Mouse (Mus musculus) urinary bladder, adult 2 months (tissue): ENCODE results near the gene Odf2l. TPM values are rescaled to one million over a fixed set of nuclear protein-coding genes. Genes with fewer than 3 reads are reported as not detected.

ENCODE experiments used
- DNase-seq: peaks from one replicate; pipeline ENCODE4 v3.0.0; 2022; ENCODE audit warnings: low spot score
- polyA plus RNA-seq: library from polyadenylated mRNA; depleted of rRNA; stranded (reverse); fragments of >200 nt; gene quantifications from 2 replicates; pipeline ENCODE4 v1.2.3, GENCODE M21; 2012

Gene Odf2l
- polyA plus RNA-seq, 1 experiment: 20.4 TPM

DNA sequence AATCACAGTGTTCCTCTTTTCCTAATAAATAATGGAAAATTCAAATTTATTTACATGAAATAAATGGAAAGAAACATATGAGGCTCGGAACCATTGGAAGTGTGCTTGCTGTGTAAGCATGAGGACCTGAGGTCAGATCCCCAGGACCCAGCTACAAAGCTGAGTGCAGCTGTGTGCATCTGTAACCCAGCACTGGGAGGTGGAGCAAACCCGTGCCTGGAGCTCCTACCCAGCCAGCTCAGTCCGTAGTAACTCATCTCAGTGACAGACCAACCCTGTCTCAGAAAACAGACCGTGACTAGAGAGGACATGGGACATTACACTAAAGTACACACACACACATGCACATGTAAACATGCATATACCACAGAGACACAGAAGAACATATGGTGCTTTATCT, 21.8 kb downstream of the Odf2l start:
- no peak for DNase-seq

DNA sequence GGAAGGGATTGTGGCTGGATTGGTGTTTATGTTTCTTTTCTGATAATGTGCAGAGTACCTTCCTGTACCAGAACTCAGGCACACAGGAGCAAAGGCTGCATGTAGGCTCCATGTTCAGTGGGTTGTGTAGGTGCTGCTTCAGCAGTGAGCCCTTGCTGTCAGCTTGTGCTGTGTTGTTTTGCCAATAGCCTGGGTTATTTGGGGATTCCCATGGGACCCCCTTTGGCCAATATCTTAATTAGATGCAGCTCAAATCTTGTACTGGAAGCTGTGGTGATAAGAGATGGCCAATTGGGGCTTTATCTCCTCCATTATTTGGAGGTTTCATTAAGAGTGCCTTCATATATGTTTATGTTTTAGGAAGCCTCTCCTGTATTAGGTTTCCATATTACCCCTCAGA, 24.5 kb downstream of the Odf2l start:
- no peak for DNase-seq

DNA sequence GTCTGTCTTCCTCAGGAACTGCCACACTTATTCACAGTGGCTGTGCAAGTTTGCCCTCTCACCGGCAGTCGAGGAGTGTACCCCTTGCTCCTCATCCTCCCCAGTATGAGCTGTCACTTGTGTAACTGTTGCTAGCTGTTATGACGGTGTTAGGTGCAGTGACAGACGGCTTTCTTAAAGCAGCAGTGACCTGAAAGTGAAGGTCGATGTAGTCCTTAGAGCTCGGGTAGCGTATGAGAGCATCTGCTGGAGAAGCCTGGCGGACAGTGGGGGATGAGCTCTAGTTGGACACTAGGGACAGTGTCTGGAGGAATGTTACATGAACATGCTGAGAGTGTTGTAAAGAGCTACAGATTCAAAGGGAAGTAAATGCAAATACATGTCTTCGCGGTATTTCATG, 25.5 kb downstream of the Odf2l start:
- no peak for DNase-seq

DNA sequence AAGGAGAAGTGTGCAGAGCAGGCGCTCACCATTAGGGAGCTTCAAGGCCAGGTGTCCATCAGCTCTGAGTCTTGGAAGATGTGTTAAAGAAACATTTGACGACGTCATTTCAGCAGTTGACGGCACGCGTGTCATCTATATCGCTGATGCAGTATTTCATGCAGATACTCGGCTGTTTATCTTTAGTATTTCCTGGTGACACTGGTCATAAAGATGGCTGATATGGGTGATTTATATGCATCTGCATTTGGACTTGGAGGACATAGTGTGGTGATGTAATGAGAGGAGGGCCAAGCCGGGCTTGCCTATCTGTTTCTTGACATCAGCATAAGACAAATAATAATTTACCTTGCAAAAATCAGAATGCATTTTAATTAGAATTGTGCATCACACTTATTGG, 28.5 kb downstream of the Odf2l start:
- DNase-seq: no peak

DNA sequence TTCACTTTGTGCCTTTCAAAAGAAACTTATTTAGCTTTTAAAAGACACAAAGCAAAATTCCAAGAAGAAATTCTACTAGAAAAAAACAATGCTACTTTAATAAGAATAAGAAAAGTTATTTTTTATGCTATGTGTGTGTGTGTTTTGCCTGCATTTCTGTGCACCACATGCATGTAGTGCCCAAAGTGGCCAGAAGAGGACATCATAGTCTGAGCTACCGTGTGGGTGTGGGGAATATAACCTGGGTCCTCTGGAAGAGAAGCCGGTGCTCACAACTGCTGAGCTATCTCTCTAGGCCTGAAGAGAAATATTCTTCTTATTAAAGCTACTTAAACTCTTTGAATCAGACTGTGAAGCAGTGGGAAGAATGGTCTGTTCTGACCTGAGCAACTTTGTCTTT, 29.1 kb downstream of the Odf2l start:
- DNase-seq: no peak

DNA sequence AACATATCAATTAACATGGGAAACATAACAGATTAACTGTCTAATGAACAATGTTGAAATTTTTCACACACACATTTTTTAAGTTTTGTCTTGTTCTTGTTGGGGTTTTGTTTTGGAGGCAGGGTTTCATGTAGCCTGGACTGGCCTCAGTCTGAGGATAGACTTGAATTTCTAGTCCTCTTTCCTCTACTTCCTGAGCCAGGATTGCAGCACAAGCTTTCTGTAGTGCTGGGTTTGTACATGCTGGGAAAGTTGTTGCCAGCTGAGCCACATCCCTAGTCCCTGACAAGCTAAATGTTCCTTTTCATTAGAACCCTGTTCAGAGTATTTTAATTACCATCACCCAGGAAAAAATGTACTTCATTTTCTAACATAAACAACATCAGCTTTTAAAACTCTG, 29.6 kb downstream of the Odf2l start:
- no peak for DNase-seq

DNA sequence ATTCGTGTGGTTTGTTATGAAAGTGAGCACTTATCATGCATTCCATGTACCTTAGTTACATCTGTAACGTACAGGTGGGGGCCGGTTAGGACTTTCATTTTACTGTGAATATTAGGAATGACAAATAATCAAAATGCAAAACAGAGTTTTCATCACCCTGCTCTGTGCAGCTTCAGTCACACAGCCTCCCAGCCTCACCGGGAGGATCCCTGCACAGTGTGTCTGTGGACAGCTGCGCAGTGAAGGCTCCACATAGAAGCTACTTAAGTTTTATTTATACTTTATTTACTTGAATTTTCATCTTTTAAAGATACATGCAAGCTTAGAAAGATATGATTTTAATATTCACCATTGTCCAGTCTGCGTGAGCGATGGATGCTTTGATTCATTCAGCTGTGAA, 32.7 kb downstream of the Odf2l start:
- DNase-seq: no peak

DNA sequence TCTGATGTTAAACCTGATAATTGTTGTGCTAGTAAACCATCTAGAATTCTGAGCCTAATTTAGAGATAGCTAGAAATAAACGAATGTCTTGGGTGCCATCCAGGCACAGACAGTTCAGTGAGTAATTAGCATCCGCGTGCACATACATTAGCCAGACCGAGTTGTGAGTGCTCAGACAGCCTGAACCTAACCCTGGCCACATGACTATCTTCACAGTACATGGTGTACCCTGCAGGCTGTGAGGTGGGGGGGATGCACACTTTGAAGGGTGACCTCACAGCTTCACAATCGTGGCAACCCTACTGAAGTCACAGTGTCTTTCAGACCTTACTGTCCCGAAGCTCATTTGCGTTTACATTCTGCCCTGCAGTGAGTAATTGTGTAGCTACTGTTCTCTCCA, 33.5 kb downstream of the Odf2l start:
- DNase-seq: no peak

DNA sequence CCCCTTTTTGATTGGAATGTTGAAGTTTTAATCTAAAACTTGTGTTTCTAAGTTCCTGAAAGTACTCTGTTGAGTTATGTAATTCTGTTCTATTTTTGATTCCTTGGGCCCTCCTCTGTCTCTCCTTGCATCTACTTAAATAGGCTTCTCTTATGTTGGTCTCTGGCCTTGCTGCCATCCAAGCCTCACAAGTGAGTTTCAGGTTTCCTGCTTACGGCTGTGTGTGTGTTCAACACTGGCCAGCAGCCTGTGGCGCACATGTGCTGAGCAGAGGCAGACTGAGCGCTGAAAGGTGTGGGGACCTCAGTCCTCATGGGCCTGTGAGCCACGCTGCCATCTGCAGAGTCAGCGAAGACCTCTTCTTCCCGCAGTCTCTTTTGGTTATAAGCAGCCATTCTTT, 38.5 kb downstream of the Odf2l start:
- no peak for DNase-seq

DNA sequence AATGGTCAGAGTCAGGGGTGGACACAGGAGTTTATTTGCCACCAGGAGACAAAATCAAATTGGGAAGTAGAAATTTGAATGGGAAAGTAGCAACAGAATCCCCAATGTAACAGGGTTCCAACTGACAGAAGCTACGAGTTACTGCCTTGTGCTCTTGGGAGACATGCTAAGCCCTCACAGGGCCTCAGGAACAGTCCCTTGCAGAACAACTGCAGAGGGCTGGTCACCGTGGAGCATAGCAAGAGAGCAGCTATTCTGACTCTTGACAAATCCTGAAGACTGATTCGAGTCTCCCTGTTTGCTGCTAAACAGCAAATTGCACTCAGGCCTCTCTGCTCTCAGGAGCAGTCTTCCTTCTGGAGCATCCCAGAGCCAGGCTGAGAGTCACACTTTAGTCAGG, 40.1 kb downstream of the Odf2l start:
- DNase-seq: no peak

DNA sequence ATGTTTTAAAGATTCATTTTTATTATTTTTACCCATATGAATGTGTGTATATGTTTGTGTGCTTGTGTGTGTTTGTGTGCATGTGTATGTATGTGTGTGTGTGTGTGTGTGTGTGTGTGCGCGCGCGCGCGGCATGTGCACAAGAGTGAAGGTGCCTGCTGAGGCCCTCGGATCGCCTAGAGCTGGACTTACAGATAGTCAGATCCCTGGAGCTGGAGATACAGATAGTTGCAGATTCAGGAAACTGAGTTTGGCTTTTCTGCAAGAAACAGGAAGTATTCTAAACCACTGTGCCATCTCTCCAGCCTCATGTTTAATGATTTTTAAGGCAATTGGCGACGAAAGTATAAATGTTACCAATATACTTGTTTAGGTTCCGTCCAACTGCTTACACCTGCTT, 48.4 kb downstream of the Odf2l start:
- DNase-seq: no peak

DNA sequence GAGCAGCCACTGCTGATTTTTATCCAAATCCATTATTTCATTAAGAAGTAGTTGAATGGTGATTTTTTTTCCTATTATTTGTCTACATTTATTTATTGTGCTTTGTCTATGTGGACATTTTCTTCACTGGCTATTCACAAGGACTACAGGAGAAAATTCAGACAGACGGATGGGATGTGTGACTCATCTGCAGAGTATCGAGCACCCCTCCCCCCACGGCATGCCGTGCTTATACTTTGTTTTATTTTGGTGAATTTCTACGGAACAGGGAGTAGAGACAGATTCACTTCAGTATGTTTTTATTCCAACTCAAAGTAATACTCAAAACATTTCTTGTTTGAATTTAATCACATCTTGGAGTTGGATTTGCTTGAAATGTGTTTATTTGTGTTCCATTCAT, 49.4 kb downstream of the Odf2l start:
- DNase-seq: no peak

DNA sequence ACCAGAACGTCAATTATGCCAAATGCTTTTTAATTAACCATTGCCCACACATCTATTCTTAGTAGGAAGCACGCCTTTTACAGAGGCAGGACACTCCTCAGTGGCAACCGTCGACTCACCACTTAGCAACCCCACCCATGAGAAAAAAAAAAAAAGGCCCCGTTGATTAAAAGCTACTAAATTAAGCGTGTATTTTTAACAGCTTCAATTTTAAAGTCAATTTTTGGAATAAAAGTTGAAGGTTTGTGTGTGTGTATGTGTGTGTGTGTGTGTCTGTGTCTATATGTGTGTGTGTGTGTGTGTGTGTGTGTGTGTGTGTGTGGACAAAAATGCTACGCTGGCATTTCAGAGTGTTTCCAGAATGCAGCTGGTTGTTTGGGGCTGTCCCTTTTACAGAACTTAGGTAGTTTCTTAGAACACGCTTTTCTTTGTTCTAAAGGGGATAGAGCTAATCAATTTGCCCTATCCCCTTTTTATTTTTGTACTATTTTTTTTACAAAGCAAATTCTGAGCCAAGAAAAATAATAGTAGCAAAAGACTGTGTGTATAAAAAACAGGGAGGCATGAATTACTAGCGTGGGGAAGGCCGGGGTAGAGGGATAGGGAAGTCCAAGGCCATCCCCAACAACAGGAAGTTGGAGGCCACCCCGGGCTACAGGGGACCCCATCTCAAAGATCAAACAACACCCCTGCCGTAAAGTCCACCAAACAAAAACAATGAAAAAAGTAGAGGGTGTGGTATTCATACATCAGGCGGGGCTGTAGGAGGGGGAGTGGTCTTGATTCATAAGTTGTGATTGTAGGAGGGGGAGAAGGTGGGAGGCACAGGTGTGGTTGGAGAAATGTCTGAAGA, 50.7 kb downstream of the Odf2l start:
- no peak for DNase-seq

DNA sequence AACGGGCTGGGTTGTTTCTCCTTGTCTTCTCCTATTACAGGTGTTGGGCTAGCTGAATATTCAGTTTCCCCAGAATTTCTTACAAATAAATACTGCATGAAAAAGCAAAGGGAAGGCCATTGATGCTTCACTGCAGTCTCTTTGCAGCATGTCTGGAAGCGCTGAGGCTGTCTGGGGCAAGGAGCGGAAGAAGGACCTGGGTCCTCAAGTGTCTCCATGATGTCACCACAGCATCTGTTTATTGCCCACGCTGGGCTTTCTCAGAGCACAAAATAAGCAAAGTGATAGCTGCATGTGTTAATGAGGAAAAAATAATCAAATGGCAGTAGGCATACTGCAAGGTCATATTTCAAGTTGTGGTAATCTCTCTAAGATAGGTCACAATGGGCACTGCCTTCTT, 51.6 kb downstream of the Odf2l start:
- DNase-seq: no peak

DNA sequence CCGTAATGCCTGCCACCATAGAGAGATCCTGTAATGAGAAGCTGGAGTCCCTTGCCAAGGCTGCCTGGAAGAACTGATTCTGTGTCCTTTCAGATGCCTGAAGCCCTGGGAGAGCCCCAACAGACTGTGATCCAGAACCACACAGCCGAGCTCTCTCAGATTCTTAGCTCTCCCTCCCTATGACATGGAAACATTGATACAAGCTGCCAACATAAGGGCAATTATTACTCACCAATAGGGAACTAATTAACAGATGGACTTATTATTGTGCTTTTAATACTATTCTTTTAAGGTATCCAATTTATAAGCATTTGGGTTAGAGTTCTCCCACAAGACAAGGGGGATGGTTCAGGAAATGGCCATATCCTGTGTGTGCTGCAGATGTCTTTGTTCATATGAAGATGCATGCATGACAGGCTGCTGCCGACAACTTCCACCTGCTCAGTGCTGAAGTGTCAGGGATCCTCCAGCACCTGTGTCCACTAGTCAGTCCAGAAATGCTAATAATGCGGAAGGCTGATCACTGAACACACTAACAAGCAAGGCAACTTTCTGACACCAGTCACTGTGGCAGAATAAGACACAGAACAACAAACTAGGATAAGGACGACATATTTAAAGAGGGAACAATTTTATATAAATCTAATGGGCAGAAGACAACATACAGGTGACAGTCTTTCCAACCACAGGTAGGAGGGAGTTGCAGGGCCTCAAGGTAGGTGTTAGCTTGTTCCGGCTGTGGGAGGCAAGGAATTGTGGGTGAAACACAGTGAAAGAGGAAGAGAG, 52.4 kb downstream of the Odf2l start:
- DNase-seq: no peak

DNA sequence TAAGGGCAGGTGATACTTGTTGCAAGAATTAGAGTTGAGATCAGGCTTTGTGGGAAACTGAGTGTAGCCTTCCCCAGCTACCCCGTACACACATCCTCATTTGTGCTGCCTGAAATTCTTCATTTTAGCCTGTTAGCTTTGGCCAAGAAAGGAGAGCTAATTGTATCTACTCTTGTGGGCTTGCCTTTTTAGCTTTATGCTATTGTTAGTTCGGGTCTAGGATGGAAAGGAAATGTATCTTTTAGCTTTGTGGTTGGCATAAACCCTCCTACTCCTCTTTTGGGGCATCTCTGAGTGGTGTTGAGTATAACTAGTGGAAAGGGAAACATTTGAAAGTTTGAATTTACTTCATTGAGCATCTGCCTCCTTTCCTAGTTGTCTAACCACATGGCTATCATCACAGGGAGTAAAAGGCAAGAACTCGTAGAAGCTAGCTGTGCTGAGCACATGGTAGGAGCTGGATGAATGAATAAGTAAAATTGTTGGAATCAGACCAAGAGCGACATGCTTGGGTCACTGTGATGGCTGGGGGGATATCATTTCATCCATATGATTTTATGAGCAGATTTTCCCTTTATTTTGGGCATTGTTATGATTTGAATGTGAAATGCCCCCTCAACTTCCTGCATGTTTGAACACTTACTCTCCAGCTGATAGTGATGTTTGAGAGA, 53.1 kb downstream of the Odf2l start:
- DNase-seq: no peak

DNA sequence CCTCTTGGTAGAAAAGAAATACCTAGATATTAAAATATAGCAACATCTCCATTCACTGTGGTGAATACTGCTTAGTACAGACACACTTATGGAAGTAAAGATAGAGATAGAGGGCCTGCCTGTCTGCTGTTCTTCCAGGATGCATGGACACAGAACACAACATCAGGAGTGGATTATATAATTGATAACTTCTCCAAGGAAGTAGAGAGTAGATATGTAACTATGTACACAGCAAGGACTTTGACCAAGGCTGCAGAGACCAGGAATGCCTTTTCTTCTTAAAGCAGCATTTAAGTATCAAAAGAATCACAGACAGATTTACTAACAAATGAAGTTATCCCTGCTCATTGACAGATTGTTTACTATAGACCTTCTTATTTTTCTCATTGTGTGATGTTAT, 66.3 kb downstream of the Odf2l start:
- no peak for DNase-seq

DNA sequence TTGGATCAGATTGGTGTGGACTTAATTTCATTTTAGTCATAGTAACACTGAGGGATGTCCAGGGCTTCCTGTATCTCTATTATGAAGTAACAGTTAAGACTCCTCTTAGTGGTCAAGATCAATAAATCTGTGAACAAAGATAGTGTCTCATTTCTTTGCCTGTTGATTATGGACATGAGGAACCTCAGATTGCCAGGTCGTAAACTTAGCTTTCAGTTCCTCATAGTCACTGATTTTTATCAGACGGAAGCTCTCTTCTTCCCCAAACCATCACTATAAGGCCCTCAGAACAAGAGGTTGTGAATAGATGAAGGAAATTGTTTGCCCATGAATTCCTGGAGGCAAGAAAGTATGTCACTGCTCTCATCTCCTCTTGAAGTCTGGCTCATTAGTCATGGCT, 73.6 kb downstream of the Odf2l start:
- no peak for DNase-seq

DNA sequence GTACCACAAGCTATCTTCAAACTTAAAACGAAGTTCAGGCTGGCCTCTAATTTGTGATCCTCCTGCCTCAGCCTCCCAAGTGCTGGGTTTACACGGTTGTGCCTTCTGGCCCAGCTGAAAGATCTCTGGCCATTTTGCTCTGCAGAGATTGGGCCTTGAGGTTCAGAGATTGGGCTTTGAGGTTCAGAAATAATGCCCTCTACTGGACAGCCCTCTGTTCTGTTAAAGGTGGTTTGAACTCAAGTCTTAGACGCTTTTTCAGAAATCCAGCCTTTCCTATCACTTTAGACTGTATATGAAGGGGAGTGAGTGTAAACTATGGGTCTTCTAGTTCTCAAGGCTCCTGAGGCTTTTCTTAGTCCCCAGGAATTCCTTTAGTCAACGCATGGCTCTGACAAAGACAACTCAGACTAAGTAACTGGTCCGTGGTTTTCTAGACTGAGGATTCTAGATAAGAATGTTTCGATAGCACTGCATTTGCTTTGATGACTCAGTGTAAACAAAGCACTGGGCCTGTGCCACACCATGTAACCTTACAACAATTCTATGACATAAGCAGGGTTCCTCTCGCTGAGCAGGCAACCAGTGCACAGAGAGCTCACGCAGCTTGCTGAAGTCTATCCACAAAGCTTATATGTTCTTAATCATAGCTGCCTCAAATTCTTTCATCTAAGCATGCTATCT, 77.0 kb downstream of the Odf2l start:
- no peak for DNase-seq

DNA sequence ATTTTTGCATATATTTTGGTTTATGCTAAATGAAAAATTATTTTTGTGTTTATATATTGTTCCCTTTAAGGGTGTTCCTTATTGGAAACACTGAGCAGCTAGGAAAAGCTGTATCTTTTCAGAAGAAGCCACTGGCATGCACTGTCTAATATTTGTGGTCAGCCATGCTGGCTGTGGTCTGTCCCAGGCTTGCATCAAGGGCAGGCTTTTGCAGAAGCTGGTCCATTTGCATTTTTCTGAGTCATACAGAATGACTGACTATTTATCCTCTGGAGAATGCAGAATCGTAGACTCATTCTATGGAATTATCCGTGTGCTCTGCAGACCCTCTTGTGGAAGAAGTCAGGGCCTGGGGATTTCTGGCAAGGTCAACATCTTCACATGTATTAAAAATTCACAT, 79.7 kb downstream of the Odf2l start:
- DNase-seq: no peak
